Mouse (Mus musculus): ENCODE results near the gene Pld4.

The Pld4 gene

DNA sequence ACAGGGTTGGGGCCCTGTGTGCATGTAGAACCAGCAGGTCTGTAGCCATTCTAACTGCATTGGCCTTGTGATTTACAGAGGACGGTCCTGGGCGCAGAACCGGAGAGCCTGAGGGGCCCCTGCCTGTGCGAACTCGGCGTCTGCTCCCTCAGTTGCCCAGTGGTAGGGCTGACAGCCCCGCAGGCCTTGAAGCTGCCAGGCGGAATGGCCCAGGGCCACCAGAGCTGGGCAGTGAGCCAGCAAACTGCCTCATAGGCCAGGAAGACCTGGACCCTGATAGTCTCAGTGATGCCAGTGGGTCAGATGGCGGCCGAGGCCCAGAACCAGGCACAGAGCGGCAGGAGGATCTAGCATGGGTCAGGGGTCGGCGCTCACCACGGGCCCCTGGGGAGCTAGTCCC, 22.7 kb upstream of the Pld4 start:
- no peak for DNase-seq (ENCODE audit: low spot score in 2 of 2)

DNA sequence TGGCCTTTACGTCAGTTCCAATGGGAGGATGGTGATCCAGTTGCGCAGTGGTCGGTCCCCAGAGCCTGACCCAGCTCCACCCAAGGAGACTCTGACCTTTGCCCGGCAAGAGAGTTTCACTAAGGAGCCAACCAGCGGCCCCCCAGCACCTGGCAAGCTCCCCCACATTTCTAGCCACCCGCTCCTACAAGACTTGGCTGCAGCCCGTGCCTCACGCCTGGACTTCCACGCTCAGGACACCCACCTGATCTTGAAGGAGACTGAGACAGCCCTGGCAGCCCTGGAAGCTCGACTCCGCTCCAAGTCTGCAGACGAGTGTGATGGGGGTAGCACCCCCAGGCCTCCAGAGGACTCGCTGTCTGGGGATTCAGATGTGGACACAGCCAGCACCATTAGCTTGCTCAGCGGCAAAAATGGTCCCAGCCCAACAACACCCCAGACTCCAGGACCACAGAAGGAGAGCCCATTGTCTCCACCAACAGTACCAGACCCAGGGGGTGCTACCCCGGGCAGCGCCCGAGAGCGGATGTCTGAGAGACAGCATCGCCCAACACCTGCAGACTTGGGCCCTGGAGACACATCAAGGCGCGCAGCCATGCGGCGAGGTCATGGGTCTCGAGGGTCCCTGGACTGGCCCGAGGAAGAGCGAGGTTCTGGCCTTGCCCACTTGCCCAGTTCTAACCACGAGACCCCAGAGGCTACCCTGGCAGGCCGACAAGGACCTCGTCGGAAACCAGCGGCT, 22.0 kb upstream of the Pld4 start:
- no peak for DNase-seq (ENCODE audit: low spot score in 2 of 2)

DNA sequence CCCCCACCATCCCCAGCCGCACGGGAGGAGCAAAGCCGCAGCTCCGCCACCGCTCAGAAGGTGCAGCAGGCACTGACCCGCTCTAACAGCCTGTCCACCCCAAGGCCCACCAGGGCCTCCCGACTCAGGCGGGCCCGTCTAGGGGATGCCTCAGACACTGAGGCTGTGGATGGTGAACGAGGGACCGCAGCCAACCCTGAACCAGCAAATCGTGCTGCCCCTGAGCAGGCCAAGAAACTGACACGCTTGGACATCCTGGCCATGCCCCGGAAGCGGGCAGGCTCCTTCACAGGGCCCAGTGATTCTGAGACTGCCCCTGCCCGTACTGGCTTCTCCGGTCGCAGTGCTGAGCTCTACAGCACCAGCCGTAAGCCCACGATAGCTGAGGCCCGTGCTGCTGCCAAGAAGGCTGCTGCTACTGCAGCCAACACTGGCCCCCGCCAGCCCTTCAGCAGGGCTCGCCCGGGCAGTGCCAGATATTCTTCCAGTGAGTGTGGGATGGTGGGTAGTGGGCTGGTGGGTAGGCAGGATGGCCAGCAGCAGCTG, 21.4 kb upstream of the Pld4 start:
- no peak for DNase-seq (ENCODE audit: low spot score in 2 of 2)

DNA sequence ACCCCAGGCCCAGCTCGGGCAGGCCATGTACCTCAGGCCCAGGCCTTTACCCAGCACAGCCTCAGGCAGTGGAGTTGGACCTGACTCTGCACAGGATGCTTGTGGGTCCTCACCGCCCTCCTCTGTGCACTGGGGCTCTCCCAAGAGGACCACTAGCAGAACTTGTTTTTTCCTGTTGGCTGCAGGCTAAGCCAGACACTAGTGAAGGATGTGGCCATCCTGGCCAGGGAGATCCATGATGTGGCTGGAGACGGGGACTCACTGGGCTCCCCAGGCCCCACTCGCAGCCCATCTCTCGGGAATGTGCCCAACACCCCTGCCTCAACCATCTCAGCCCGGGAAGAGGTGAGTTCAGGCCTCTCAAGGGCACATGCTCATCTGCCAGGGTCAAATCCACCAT, 17.7 kb upstream of the Pld4 start:
- DNase-seq (ENCODE audit: low spot score in 2 of 2) = no peak

GRCm38 (mm10) chr12:112743168-112743975, 17.1 kb upstream of the Pld4 start:
- DNase-seq (ENCODE audit: low spot score in 2 of 2) = peak; percentile 70 to 74

DNA sequence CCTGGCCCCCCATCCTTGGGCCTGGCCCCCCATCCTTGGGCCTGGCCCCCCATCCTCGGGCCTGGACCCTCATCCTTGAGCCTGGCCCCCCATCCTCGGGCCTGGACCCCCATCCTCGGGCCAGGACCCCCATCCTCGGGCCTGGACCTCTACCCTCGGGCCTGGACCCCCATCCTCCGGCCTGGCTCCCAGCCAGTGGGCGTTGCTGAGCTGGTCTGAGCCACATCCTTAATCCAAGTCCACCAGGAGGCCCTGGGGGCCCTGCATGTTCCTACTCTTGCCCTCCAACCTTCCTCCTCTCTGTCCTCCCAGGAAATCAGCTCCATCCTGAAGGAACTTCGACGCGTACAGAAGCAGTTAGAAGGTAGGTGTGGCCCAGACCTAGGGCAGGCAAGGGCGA, 16.2 kb upstream of the Pld4 start:
- no peak for DNase-seq (ENCODE audit: low spot score in 2 of 2)

GRCm38 (mm10) chr12:112744891-112745580, 15.4 kb upstream of the Pld4 start:
- no peak for DNase-seq (ENCODE audit: low spot score in 2 of 2)

DNA sequence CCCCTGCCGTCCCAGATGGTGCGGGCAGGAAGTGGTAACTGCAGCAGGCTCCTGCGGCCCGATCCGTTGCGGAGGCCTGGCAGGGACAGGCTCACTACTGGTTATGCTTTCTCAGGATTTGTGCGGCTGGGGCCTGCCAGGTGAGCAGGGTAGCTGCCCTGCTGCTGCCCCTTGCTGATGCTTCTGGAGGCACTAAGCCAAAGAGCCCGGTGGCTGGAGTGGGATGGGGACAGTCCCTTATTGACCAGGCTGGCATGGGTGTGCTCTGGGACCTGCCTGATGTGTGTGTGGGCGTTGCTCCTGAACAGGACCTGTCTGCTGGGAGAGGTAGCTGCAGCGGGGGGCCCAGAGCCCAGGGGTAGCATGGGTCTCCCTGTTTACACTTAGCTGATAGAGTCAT, 14.7 kb upstream of the Pld4 start:
- DNase-seq (ENCODE audit: low spot score in 2 of 2) = no peak

- no peak for DNase-seq (ENCODE audit: low spot score in 2 of 2)
These were observed 14.0 kb upstream of the Pld4 start for GRCm38 (mm10) chr12:112746461-112746807.

DNA sequence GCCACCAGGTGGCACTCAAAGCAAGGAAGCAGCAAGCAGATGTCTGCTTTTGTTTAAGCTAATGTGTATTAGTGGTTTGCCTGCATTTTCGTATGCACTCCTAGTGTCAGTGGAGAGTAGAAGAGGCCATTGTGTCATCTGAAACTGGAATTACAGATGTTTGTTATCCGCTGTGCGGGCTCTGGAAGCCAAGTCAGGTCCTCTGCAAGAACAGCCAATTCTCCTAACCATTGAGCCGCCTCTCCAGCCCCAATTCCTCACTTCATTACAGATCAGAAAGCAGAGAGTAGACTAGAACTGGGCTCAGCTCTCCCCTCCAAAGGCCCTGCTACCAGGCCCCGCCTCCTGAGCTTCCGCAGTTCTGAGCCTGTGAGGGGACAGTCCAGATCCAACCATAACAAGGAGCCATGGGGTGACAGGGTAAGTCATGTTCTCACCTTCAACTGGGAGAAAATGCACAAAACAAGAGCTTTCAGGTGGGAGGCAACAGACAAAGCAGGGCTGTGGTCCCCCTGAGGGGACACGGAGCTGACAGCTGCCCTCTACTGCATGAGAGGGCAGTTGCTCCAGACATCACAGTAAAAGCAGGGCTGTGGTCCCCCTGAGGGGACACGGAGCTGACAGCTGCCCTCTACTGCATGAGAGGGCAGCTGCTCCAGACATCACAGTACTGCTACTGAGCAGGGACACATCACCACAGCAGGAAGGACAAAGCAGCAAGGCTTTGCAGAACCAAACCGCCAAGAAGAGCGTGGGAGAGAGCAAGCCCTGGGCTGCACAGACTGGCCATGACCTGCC, 13.4 kb upstream of the Pld4 start:
- no peak for DNase-seq (ENCODE audit: low spot score in 2 of 2)

GRCm38 (mm10) chr12:112747606-112747970, 12.9 kb upstream of the Pld4 start:
- no peak for DNase-seq (ENCODE audit: low spot score in 2 of 2)

GRCm38 (mm10) chr12:112750976-112751375, 9.5 kb upstream of the Pld4 start:
- no peak for DNase-seq (ENCODE audit: low spot score in 2 of 2)

- no peak for DNase-seq (ENCODE audit: low spot score in 2 of 2)
These were observed 8.1 kb upstream of the Pld4 start for GRCm38 (mm10) chr12:112752399-112752798.

DNA sequence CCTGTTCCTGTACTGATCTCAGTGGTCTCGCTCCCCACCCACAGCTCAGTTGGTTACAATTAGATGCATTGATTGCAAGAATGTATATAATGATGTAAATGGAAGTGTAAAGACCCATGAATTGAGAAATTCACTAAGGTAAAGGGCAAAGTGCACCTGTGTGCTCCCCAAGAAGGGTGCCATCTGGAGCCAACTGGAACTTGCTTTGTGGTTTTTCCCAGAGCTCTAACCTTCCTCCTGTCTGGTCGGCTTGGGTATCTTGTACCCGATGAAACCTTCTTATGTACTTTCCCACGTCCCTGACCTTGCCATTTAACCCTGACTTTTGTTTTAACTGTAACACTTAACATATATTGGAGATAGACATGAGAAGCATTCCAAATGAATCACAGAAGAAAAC, 4.6 kb upstream of the Pld4 start:
- no peak for DNase-seq (ENCODE audit: low spot score in 2 of 2)

GRCm38 (mm10) chr12:112757896-112758295, 2.6 kb upstream of the Pld4 start:
- DNase-seq (ENCODE audit: low spot score in 2 of 2) = no peak

DNA sequence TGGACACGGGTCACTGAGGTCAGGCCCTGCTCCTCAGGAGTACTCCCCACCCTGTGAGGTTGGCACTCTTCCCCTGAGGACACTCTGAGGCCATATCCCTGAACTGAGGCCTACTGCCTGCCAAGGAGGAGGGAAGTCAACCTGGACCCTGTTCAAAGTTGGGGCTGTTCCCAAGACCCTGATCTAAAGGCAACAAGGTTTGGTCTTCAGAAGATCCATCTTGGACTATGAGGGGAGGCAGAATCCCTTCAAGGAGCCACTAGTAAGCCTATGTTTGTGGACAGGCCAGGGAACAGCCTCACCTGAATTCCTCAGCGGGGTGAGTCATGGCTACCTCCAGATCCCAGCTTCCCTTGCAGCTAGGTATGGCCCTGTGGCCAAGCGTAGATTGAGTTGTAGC, 984 bp upstream of the Pld4 start:
- no peak for DNase-seq (ENCODE audit: low spot score in 2 of 2)

GRCm38 (mm10) chr12:112761411-112761810, 956 bp downstream of the Pld4 start:
- DNase-seq (ENCODE audit: low spot score in 2 of 2) = no peak

DNA sequence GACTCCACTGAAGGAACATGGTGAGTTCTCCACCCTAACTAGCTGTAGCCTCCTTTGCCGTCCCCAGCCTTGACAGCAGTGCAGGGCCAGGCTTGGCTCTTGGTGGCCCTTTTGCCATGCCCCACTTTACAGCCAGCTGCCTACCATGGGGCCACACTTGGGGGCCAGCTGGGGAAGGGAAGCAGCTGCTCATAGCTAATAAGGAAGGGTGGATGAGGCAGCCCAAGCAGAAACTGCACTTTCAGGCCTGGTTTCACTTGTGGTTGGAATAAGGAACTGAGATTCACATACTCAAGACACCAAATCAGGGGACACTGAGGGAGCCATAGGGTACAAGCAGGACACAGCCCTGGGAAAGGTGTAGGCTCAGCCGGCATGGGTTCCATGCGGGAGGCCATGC, 1.6 kb downstream of the Pld4 start:
- peak in 1 of 2 experiments; percentile 5 for DNase-seq (ENCODE audit: low spot score in 2 of 2)

DNA sequence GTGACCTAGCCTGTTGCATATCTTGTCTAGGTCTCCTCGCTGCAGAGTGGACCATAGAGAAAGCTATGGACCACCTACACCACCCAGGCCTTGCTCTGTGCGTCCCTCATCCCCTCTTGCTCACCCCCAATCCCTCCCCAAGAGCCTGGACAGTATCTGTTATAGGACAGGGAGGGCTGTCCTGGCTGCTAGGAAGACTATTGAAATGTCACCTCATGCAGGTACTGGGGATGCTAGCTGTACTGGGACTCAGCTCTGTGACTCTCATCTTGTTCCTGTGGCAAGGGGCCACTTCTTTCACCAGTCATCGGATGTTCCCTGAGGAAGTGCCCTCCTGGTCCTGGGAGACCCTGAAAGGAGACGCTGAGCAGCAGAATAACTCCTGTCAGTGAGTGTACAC, 2.7 kb downstream of the Pld4 start:
- DNase-seq (ENCODE audit: low spot score in 2 of 2) = no peak

DNA sequence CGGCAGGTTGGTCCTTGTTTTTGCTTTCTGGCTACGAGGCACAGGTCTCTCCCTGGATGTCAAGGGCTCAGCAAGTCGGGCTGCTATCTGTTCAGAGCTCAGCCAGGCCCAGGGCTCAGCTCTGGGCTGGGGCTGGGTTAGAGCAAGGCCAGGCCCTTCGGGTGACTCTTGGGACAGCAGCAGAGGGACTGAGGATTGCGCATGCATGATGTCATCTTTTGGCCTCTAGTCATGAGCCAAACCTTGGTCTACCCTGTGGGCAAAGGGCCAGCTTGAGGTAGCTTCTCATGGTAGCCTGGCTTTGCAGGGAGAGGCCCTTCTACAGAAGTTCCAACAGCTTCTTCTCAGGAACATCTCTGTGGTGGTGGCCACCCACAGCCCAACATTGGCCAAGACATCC, 3.7 kb downstream of the Pld4 start:
- DNase-seq (ENCODE audit: low spot score in 2 of 2) = no peak

- no peak for DNase-seq (ENCODE audit: low spot score in 2 of 2)
These were observed 4.5 kb downstream of the Pld4 start for GRCm38 (mm10) chr12:112764991-112765390.

- no peak for DNase-seq (ENCODE audit: low spot score in 2 of 2)
These were observed 6.1 kb downstream of the Pld4 start for GRCm38 (mm10) chr12:112766586-112766985.

Measured in frontal cortex, postnatal 25 days (tissue).